Mouse (Mus musculus): Measurements from ENCODE around the gene Traf4.
A peak's percentile ranks its signal among the peaks of the same experiment; 100 is the strongest.

Gene Traf4

DNA sequence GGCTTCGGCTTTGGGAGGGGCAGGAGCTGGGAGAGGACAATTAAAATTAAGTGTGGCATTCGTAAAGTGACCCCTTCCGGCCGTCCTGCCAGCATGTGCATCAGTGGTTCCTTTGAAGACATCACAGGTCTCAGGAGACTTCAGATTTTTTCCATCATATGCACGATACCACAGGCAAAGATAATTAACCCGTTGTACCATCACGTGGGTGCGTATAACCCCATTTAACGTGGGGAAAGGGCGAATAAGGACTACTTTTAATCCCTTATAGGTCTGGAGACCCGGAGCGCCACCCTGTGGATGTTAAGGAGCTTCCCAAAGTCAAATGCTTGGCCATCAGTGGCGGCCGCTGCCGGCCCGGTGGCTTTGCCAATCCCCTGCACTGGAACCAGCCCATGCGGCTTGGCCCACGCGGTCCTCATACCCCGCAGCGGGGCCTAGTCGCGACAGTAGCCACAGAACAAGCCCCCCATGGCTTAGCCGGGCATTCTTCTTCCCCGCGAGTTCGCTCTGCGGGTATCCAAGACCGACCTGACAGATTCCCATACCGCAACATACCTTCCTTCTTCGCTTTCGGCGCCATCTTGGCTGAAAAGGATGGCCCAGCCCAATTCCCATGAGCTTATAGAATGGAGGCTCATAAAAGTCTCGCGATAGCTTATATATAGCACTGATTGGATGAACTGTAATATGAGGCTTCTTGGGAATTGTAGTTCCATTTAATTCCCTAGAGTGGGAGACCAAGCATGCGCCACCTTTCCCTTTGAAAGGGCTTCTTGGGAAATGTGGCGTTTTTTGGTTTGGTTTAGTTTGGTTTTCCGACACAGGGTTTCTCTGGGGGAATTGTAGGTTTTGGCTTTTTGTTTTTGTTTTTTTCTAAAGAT, 17.8 kb upstream of the Traf4 start, which contains the start of gene Rpl23a:
TSS of gene Rpl23a (minus strand) at position 624 of the 884 bp plus-strand sequence.
- peak; percentile 99 for DNase-seq (ENCODE audit: low read depth)

DNA sequence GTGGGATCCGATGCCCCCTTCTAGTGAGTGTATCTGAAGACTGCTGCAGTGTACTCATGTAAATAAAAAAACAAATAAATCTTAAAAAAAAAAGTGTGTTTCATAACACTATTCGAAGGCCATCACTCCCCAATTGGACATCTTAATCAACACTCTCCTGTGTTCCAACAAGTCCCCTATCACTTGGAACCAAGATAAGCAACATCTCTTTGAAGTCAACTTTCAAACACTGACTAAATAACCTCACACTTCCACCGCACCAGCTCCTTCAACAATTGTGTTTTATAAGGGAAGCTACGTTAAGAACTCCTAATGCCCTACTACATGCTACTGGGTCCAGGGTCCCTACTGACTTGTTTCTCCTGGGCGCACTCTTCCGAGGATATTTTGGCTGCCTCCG, 17.1 kb upstream of the Traf4 start:
- peak; percentile 34 for DNase-seq (ENCODE audit: low read depth)

- peak; percentile 53 for DNase-seq (ENCODE audit: low read depth)
Measured at GRCm38 (mm10) chr11:78181830-78182357, 16.5 kb upstream of the Traf4 start.

GRCm38 (mm10) chr11:78180081-78180761, 14.8 kb upstream of the Traf4 start:
- DNase-seq (ENCODE audit: low read depth): peak; percentile 57

DNA sequence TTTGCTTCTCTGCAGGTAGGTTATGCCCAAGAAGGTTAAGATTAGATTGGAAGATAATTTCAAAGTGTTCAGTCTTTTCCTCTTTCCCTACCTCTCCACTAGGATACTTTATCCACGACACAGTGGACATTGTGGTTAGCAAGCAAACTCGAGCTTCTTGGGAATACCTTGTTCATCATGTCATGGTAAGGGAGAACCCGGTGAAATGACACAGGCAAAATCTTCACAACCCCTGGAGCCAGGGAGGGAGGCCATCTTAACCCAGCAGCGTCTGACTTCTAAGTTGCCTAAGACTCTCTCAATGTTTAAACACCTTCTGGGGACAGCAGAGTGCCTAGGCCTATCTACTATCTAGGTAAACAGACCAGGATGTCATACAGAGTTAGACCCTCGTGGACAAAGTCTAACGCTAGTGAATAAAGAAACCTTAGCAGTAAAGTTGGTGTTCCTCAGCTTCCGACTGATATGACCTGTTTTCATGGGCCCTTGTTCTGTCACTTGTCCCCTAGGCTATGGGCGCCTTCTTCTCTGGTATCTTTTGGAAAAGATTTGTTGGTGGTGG, 14.1 kb upstream of the Traf4 start:
- DNase-seq (ENCODE audit: low read depth): peak; percentile 58

- peak; percentile 89 for DNase-seq (ENCODE audit: low read depth)
Measured at GRCm38 (mm10) chr11:78178859-78179437, 13.6 kb upstream of the Traf4 start.

- peak; percentile 95 for DNase-seq (ENCODE audit: low read depth)
Measured at GRCm38 (mm10) chr11:78177903-78178858, 12.8 kb upstream of the Traf4 start.

- DNase-seq (ENCODE audit: low read depth): peak; percentile 86
Measured at GRCm38 (mm10) chr11:78177437-78177836, 12.0 kb upstream of the Traf4 start.

DNA sequence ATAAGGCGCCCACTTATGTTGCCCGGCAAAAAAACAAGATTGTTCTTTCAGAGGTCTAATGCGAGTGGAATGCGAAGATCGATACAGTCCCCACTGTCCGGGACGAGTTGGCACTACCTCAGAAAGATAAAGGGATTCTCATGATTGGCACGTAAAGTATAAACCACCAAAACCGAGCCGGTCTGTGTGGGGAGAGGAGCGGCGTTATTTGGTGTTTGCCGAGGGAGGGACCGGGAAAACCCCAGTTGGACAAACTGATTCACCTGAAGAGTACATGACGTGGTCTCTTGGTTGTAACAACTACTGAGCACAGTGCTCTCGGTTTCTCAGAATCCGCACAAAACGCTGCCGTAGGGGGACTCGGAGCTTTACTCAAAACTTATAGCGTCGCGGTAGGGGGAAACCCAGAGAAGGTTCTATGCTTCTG, 11.5 kb upstream of the Traf4 start:
- DNase-seq (ENCODE audit: low read depth): peak; percentile 46

DNA sequence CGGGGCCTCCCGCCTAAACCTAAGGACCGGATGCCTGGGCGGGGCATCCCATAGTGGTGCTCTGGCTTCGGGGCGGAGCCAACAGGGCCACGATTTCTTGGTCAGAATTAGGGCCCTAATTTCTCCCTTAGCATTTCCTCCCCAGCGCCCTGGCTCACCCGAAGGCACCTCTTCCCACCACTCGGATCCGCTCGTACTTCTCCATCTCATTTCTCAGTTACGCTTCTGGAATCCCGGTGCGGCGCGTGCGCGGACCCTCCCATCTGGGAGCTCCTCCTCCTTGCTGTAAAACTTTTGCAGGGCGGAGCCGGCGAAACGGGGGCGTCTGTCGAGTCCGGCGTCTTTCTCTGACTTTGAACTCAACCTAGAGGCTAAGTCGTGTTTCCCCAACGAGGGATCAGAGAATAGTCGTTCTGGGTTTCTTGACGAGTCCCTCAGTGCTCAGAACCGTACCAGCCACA, 11.0 kb upstream of the Traf4 start, which contains the start of the genes Nek8 and Tlcd1:
TSS of gene Nek8 (minus strand) at position 274 of the 461 bp plus-strand sequence.
TSS of gene Tlcd1 (plus strand) at position 310 of the 461 bp plus-strand sequence.
- DNase-seq (ENCODE audit: low read depth): peak; percentile 95

GRCm38 (mm10) chr11:78175771-78176401, 10.5 kb upstream of the Traf4 start:
- peak; percentile 97 for DNase-seq (ENCODE audit: low read depth)

- DNase-seq (ENCODE audit: low read depth): no peak
Measured at GRCm38 (mm10) chr11:78174506-78174905, 9.1 kb upstream of the Traf4 start.

DNA sequence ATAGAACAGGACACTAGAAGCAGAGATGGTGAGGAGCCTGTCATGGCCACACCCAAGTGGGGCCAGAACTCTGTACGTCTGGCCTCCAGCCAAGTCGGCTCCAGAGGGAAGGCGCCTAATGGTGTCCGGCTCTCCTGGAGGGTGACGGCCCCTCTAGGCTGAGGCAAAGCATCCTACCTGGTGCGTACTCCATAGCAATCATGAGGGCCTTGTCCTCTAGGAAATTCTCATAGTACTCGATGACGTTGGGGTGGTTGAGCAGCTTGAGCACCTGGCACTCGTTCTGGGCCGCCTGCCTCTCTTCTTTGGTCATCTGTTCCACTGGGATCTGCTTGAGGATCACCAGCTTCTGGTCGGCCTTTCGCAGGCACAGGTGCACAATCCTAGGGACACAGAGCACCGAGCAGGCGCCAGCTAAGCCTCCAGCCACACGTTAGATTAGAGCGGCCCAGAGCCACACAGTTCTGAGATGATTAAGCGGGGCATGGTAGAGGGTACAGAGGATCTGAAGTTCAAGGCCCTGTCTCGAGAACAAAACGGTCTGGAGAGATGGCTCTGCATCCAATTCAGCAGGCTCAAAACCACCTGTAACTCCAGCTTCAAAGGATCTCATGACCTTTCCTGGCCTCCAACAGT, 7.5 kb upstream of the Traf4 start:
- DNase-seq (ENCODE audit: low read depth): no peak

GRCm38 (mm10) chr11:78172034-78172747, 6.8 kb upstream of the Traf4 start:
- DNase-seq (ENCODE audit: low read depth): peak; percentile 57

DNA sequence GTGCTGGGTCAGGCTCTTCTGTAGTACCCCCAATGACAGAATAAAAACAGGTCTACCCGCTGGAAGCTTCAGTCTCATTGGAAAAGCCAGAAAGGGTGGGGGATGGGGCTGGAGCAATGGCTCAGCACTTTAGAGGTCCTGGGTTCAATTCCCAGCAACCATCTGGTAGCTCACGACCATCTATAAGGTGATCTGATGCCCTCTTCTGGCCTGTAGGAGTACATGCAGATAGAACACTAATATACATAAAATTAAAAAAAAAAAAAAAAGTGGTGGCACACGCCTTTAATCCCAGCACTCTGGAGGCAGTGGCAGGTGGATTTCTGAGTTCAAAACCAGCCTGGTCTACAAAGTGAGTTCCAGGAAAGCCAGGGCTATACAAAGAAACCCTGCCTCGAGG, 5.9 kb upstream of the Traf4 start:
- peak; percentile 65 for DNase-seq (ENCODE audit: low read depth)

- no peak for DNase-seq (ENCODE audit: low read depth)
Measured at GRCm38 (mm10) chr11:78170306-78170705, 4.9 kb upstream of the Traf4 start.

- no peak for DNase-seq (ENCODE audit: low read depth)
Measured at GRCm38 (mm10) chr11:78168541-78169468, 3.4 kb upstream of the Traf4 start.

Measured in 416B (cell line).